ENCODE assay signal across 25 mouse cellular contexts in genomic region chr5:113570056-113570717, GRCm38 (mm10).
A peak's percentile ranks its signal among the peaks of the same experiment; 100 is the strongest.
DNase-seq lines count a peak whose midpoint lies in the region; ATAC-seq and TF ChIP-seq lines count a peak whose summit lies in the region.
"Had no signal": no experiment of that assay in that cellular context is flagged by ENCODE, and none has a peak within 500 bp of the region (broad histone marks: within the 10 kb centered on the region; RNA-seq: fewer than 3 reads in every experiment).

No protein-coding gene starts in this region.

- H3K4me1 ChIP-seq in forebrain, postnatal 0 days (ENCODE audit: insufficient read depth) = no peaks in the 10 kb centered on the region
- no peaks in the 10 kb centered on the region for H3K4me1 ChIP-seq in forebrain, embryonic 14.5 days (ENCODE audit: control insufficient read depth, insufficient read depth, low read length)
- peaks cover 16% of the 10 kb centered on the region for H3K4me1 ChIP-seq in embryonic facial prominence, embryonic 10.5 days
- no peaks in the 10 kb centered on the region for H3K4me1 ChIP-seq in heart, adult 2 months (ENCODE audit: control insufficient read depth, insufficient read depth, low read length)
- H3K4me1 ChIP-seq: embryonic facial prominence, embryonic 15.5 days; hindbrain, embryonic 15.5 days; kidney, embryonic 15.5 days; limb, embryonic 13.5 days; neural tube, embryonic 15.5 days; stomach, embryonic 15.5 days had no signal

- no peak for TF ChIP-seq EP300 in heart, adult 2 months (IDR thresholded peaks at IDR 0.05; ENCODE audit: insufficient read depth, low read depth, low read length)

- no peaks in the 10 kb centered on the region for H3K9me3 ChIP-seq in forebrain, postnatal 0 days (ENCODE audit: low read length)
- H3K9me3 ChIP-seq in forebrain, embryonic 14.5 days (replicated peaks; ENCODE audit: control insufficient read depth, low read length) = no peaks in the 10 kb centered on the region
- H3K9me3 ChIP-seq in embryonic facial prominence, embryonic 10.5 days = 0 out of 2 replicates have a peak, but pooled peaks cover 6% of the 10 kb centered on the region
- H3K9me3 ChIP-seq: embryonic facial prominence, embryonic 15.5 days; hindbrain, embryonic 15.5 days; kidney, embryonic 15.5 days; limb, embryonic 13.5 days; neural tube, embryonic 15.5 days; stomach, embryonic 15.5 days had no signal

- 62% methylated on average over 7 of the region's 7 CpGs for WGBS in forebrain, postnatal 0 days
- WGBS in forebrain, embryonic 14.5 days = 70% methylated on average over 7 of the region's 7 CpGs
- 38% methylated on average over 7 of the region's 7 CpGs for WGBS in embryonic facial prominence, embryonic 10.5 days
- 34% methylated on average over 7 of the region's 7 CpGs for WGBS in heart, adult 2 months

- no peaks in the 10 kb centered on the region for H3K79me2 ChIP-seq in heart, adult 2 months (replicated peaks; ENCODE audit: control insufficient read depth, insufficient read depth, low read length)

- H3K4me3 ChIP-seq in forebrain, postnatal 0 days (ENCODE audit: low read depth, low read length) = no peak overlapping the region
- H3K4me3 ChIP-seq in forebrain, embryonic 14.5 days (ENCODE audit: low read depth, low read length) = no peak overlapping the region
- no peak overlapping the region for H3K4me3 ChIP-seq in embryonic facial prominence, embryonic 10.5 days
- no peak overlapping the region for H3K4me3 ChIP-seq in heart, adult 2 months
- H3K4me3 ChIP-seq: embryonic facial prominence, embryonic 15.5 days; hindbrain, embryonic 15.5 days; kidney, embryonic 15.5 days; limb, embryonic 13.5 days; neural tube, embryonic 15.5 days; stomach, embryonic 15.5 days had no signal

- peak; percentile 43 for ATAC-seq in forebrain, postnatal 0 days
- ATAC-seq in forebrain, embryonic 14.5 days = no peak
- ATAC-seq: intestine, embryonic 16.5 days; midbrain, embryonic 16.5 days had no signal

- no peak overlapping the region for H3K27ac ChIP-seq in forebrain, postnatal 0 days (ENCODE audit: low read depth, low read length)
- no peak overlapping the region for H3K27ac ChIP-seq in forebrain, embryonic 14.5 days (ENCODE audit: low read depth, low read length)
- H3K27ac ChIP-seq in embryonic facial prominence, embryonic 10.5 days (replicated peaks) = no peak overlapping the region
- H3K27ac ChIP-seq in heart, adult 2 months = no peak overlapping the region
- H3K27ac ChIP-seq: embryonic facial prominence, embryonic 15.5 days; hindbrain, embryonic 15.5 days; kidney, embryonic 15.5 days; limb, embryonic 13.5 days; neural tube, embryonic 15.5 days; stomach, embryonic 15.5 days had no signal

- DNase-seq in forebrain, postnatal 0 days = no peak
- no peak for DNase-seq in forebrain, embryonic 14.5 days (ENCODE audit: low spot score)
- peak; percentile 43 for DNase-seq in 3134 (ENCODE audit: extremely low read depth, insufficient read length, low spot score)
- DNase-seq in MN1 (ENCODE audit: low spot score) = peak; percentile 89
- peak; percentile 64 for DNase-seq in embryonic facial prominence, embryonic 10.5 days (ENCODE audit: low spot score)
- DNase-seq in heart, adult 9 months (ENCODE audit: low spot score in 2 of 2) = no peak
- no peak for DNase-seq in heart, adult 2 months
- no peak for DNase-seq in heart, adult 11 months
- DNase-seq: adrenal gland, postnatal 25 days; B cell, adult 2 months; cerebellum, adult 11-12 months; cerebellum, postnatal 36 days; gastrocnemius, postnatal 36 days; heart, postnatal 10 days; lung, postnatal 14 days; right cerebral cortex, postnatal 25 days had no signal

- TF ChIP-seq CTCF in forebrain, postnatal 0 days (IDR thresholded peaks at IDR 0.05; ENCODE audit: low read depth) = no peak
- TF ChIP-seq CTCF in heart, adult 2 months (IDR thresholded peaks at IDR 0.05) = no peak

- intact Hi-C loops in heart, adult 2 months (cut with DNase I) = no loop called here

- H3K36me3 ChIP-seq in forebrain, postnatal 0 days (ENCODE audit: insufficient read depth) = peaks cover 11% of the 10 kb centered on the region
- H3K36me3 ChIP-seq in forebrain, embryonic 14.5 days (ENCODE audit: control insufficient read depth, insufficient read depth, low read length) = no peaks in the 10 kb centered on the region
- no peaks in the 10 kb centered on the region for H3K36me3 ChIP-seq in embryonic facial prominence, embryonic 10.5 days (replicated peaks)
- H3K36me3 ChIP-seq in heart, adult 2 months (ENCODE audit: control insufficient read depth, insufficient read depth, low read length) = no peaks in the 10 kb centered on the region
- H3K36me3 ChIP-seq: hindbrain, embryonic 15.5 days; kidney, embryonic 15.5 days; limb, embryonic 13.5 days; stomach, embryonic 15.5 days had no signal

- H3K9ac ChIP-seq in forebrain, postnatal 0 days = no peak overlapping the region
- H3K9ac ChIP-seq in forebrain, embryonic 14.5 days (ENCODE audit: low read length) = no peak overlapping the region
- no peak overlapping the region for H3K9ac ChIP-seq in heart, adult 2 months (ENCODE audit: low read depth, low read length)
- H3K9ac ChIP-seq: embryonic facial prominence, embryonic 15.5 days; hindbrain, embryonic 15.5 days; kidney, embryonic 15.5 days; limb, embryonic 13.5 days; neural tube, embryonic 15.5 days; stomach, embryonic 15.5 days had no signal

- no peaks in the 10 kb centered on the region for H3K27me3 ChIP-seq in forebrain, postnatal 0 days (ENCODE audit: insufficient read depth, low read length)
- no peaks in the 10 kb centered on the region for H3K27me3 ChIP-seq in forebrain, embryonic 14.5 days (replicated peaks; ENCODE audit: control insufficient read depth, insufficient read depth, low read length)
- H3K27me3 ChIP-seq in embryonic facial prominence, embryonic 10.5 days (replicated peaks; ENCODE audit: low read depth, poor library complexity, severe bottlenecking) = no peaks in the 10 kb centered on the region
- H3K27me3 ChIP-seq in heart, adult 2 months (ENCODE audit: control insufficient read depth, insufficient read depth, low read length) = no peaks in the 10 kb centered on the region
- H3K27me3 ChIP-seq: embryonic facial prominence, embryonic 15.5 days; hindbrain, embryonic 15.5 days; kidney, embryonic 15.5 days; limb, embryonic 13.5 days; neural tube, embryonic 15.5 days; stomach, embryonic 15.5 days had no signal

- no peak for TF ChIP-seq POLR2A in heart, adult 2 months (IDR thresholded peaks at IDR 0.05; ENCODE audit: insufficient read depth, low read depth, low read length)

- no peak overlapping the region for H3K4me2 ChIP-seq in forebrain, postnatal 0 days (ENCODE audit: low read depth)
- H3K4me2 ChIP-seq in forebrain, embryonic 14.5 days (ENCODE audit: low read length) = no peak overlapping the region
- H3K4me2 ChIP-seq: embryonic facial prominence, embryonic 15.5 days; heart, embryonic 11.5 days; hindbrain, embryonic 15.5 days; kidney, embryonic 15.5 days; limb, embryonic 13.5 days; neural tube, embryonic 15.5 days; stomach, embryonic 15.5 days had no signal

Comparison
In these comparisons a context has a peak if more than half of its experiments do, and no peak if none do; other contexts are left out.
1. DNase-seq: peak in 3134 (single experiment), MN1 (single experiment) and embryonic facial prominence, embryonic 10.5 days (single experiment); none in forebrain, postnatal 0 days (single experiment), forebrain, embryonic 14.5 days (single experiment), heart, adult 9 months (0 of 2), heart, adult 2 months (0 of 2) and heart, adult 11 months (single experiment).